8 mouse cellular contexts compared by ENCODE assay signal in genomic region chr4:144891121-144891711, GRCm38 (mm10). TPM values are rescaled to one million over a fixed set of nuclear protein-coding genes. Genes with fewer than 3 reads are reported as not detected.
DNase-seq lines count a peak whose midpoint lies in the region; ATAC-seq and TF ChIP-seq lines count a peak whose summit lies in the region.

No protein-coding gene starts in this region.

- peaks cover 40% of the 10 kb centered on the region for H3K4me1 ChIP-seq in E14TG2a.4 (replicated peaks; ENCODE audit: low read depth, low read length)
- H3K4me1 ChIP-seq in embryonic facial prominence, embryonic 13.5 days: peaks cover 62% of the 10 kb centered on the region
- peaks cover 27% of the 10 kb centered on the region for H3K4me1 ChIP-seq in hindbrain, embryonic 12.5 days
- peaks cover 21% of the 10 kb centered on the region for H3K4me1 ChIP-seq in neural tube, embryonic 11.5 days (ENCODE audit: control insufficient read depth, insufficient read depth, low read length)

- peak overlapping the region; percentile 77 for H3K4me3 ChIP-seq in E14TG2a.4 (replicated peaks; ENCODE audit: low read length)
- H3K4me3 ChIP-seq in embryonic facial prominence, embryonic 13.5 days: peak overlapping the region; percentile 60; the same call in 1 of the 2 replicates
- H3K4me3 ChIP-seq in hindbrain, embryonic 12.5 days: no peak overlapping the region
- peak overlapping the region; percentile 57 for H3K4me3 ChIP-seq in neural tube, embryonic 11.5 days (ENCODE audit: low read depth, low read length)

- H3K27ac ChIP-seq in embryonic facial prominence, embryonic 13.5 days: peak overlapping the region; percentile 82
- H3K27ac ChIP-seq in hindbrain, embryonic 12.5 days: no peak overlapping the region
- peak overlapping the region; percentile 60 for H3K27ac ChIP-seq in neural tube, embryonic 11.5 days (ENCODE audit: low read depth, low read length)

- H3K4me2 ChIP-seq in embryonic facial prominence, embryonic 13.5 days: peak overlapping the region; percentile 92
- H3K4me2 ChIP-seq in hindbrain, embryonic 12.5 days (replicated peaks): 0 out of 2 replicates have a peak overlapping the region, but pooled peaks have one; percentile 81
- H3K4me2 ChIP-seq in neural tube, embryonic 11.5 days (ENCODE audit: low read depth): peak overlapping the region; percentile 56

- peak; percentile 25 to 29 for DNase-seq in cerebellum, postnatal 10 days
- DNase-seq in cerebellum, adult 9-11 months: no peak
- DNase-seq in liver: peak; percentile 26
- DNase-seq in neural tube, embryonic 11.5 days (ENCODE audit: low spot score): peak; percentile 31
- DNase-seq in cerebellum, adult 11-12 months: no peak

- H3K9me3 ChIP-seq in E14TG2a.4 (ENCODE audit: low read length): no peaks in the 10 kb centered on the region
- no peaks in the 10 kb centered on the region for H3K9me3 ChIP-seq in embryonic facial prominence, embryonic 13.5 days
- H3K9me3 ChIP-seq in hindbrain, embryonic 12.5 days (replicated peaks): no peaks in the 10 kb centered on the region
- H3K9me3 ChIP-seq in neural tube, embryonic 11.5 days (ENCODE audit: control insufficient read depth, low read length): no peaks in the 10 kb centered on the region

- TF ChIP-seq CTCF in E14TG2a.4 (conservative IDR thresholded peaks at IDR 0.05; ENCODE audit: low read length): no peak

- WGBS in embryonic facial prominence, embryonic 13.5 days: 44% methylated on average over 10 of the region's 10 CpGs
- 43% methylated on average over 10 of the region's 10 CpGs for WGBS in hindbrain, embryonic 12.5 days
- 37% methylated on average over 10 of the region's 10 CpGs for WGBS in neural tube, embryonic 11.5 days

- H3K9ac ChIP-seq in embryonic facial prominence, embryonic 13.5 days: no peak overlapping the region
- no peak overlapping the region for H3K9ac ChIP-seq in hindbrain, embryonic 12.5 days
- peak overlapping the region; percentile 66; the same call in 1 of the 2 replicates for H3K9ac ChIP-seq in neural tube, embryonic 11.5 days (ENCODE audit: low read length)

- H3K36me3 ChIP-seq in E14TG2a.4 (ENCODE audit: insufficient read depth, low read length): no peaks in the 10 kb centered on the region
- no peaks in the 10 kb centered on the region for H3K36me3 ChIP-seq in embryonic facial prominence, embryonic 13.5 days
- H3K36me3 ChIP-seq in hindbrain, embryonic 12.5 days: no peaks in the 10 kb centered on the region
- no peaks in the 10 kb centered on the region for H3K36me3 ChIP-seq in neural tube, embryonic 11.5 days (ENCODE audit: control insufficient read depth, insufficient read depth, low read length)

- H3K27me3 ChIP-seq in E14TG2a.4 (ENCODE audit: insufficient read depth, low read length): peaks cover 33% of the 10 kb centered on the region
- peaks cover 4% of the 10 kb centered on the region for H3K27me3 ChIP-seq in embryonic facial prominence, embryonic 13.5 days
- peaks cover 34% of the 10 kb centered on the region for H3K27me3 ChIP-seq in hindbrain, embryonic 12.5 days
- no peaks in the 10 kb centered on the region for H3K27me3 ChIP-seq in neural tube, embryonic 11.5 days (ENCODE audit: control insufficient read depth, insufficient read depth, low read length)

- ATAC-seq in embryonic facial prominence, embryonic 13.5 days (ENCODE audit: insufficient number of reproducible peaks, insufficient read depth, low FRiP score, low TSS enrichment, low read depth): no peak
- ATAC-seq in hindbrain, embryonic 12.5 days (ENCODE audit: low FRiP score): no peak
- ATAC-seq in neural tube, embryonic 11.5 days (ENCODE audit: insufficient read depth, low FRiP score, low TSS enrichment): peak; percentile 5; the same call in 1 of the 2 replicates

RNA-seq across cellular contexts. Expression of gene Dhrs3, which starts 1.4 kb away (rescaled TPM):
- 57.2 and 62.2 TPM in 2 replicates for polyA plus RNA-seq in embryonic facial prominence, embryonic 13.5 days (2015; fragmentation: Nextera tagmentation; extraction: Ambion mirVana)
- polyA plus RNA-seq in hindbrain, embryonic 12.5 days (2016; fragmentation: Nextera tagmentation; extraction: Ambion mirVana): 26.6 and 31.8 TPM in 2 replicates
- 113 and 128 TPM in 2 replicates for polyA plus RNA-seq in neural tube, embryonic 11.5 days (2014; fragmentation: Nextera tagmentation; extraction: Ambion mirVana)

Comparison
In these comparisons a context has a peak if more than half of its experiments do, and no peak if none do; other contexts are left out.
1. DNase-seq: peak in cerebellum, postnatal 10 days (2 of 2), liver (single experiment) and neural tube, embryonic 11.5 days (single experiment); none in cerebellum, adult 9-11 months (single experiment) and cerebellum, adult 11-12 months (single experiment).
2. Peak in every context shown above with its lines, with median percentiles within 50 percentile points of each other: H3K4me2 ChIP-seq.